Mouse (Mus musculus): ENCODE data around the gene 2900092C05Rik. TPM values are rescaled to one million over a fixed set of nuclear protein-coding genes. Genes with fewer than 3 reads are reported as not detected.

The 2900092C05Rik gene
- not detected in 2 replicates for polyA plus RNA-seq (2016; fragmentation: Nextera tagmentation; extraction: Ambion mirVana)

GRCm38 (mm10) chr7:12512217-12512616 is at the start of gene 2900092C05Rik:
TSS of gene 2900092C05Rik (plus strand) at chr7:12512517.
- H3K4me2 ChIP-seq, result no peak within 1 kb of the TSS
- no peaks in the 10 kb centered on the region for H3K4me1 ChIP-seq (replicated peaks)
- no peak within 1 kb of the TSS for H3K27ac ChIP-seq
- no peak for ATAC-seq (ENCODE audit: insufficient number of reproducible peaks, insufficient read depth, low FRiP score, low TSS enrichment, low read depth)
- no peak within 1 kb of the TSS for H3K9ac ChIP-seq (replicated peaks)
- H3K4me3 ChIP-seq (replicated peaks), result no peak within 1 kb of the TSS
- H3K9me3 ChIP-seq, result peaks cover 8% of the 10 kb centered on the region; the same call in 1 of the 2 replicates
- no peaks in the 10 kb centered on the region for H3K36me3 ChIP-seq
- H3K27me3 ChIP-seq, result no peaks in the 10 kb centered on the region
- WGBS, result 61% methylated on average over 2 of the region's 2 CpGs

GRCm38 (mm10) chr7:12478158-12479008 is 33.9 kb upstream of the 2900092C05Rik start, which contains the start of gene Zfp606:
TSS of gene Zfp606 (plus strand) at chr7:12478293.
- H3K36me3 ChIP-seq, result peaks cover 33% of the 10 kb centered on the region
- peak within 1 kb of the TSS; percentile 88 for H3K4me3 ChIP-seq (replicated peaks)
- H3K4me1 ChIP-seq (replicated peaks), result no peaks in the 10 kb centered on the region
- no peaks in the 10 kb centered on the region for H3K27me3 ChIP-seq
- peaks cover 27% of the 10 kb centered on the region for H3K9me3 ChIP-seq
- peak; percentile 94 for ATAC-seq (ENCODE audit: insufficient number of reproducible peaks, insufficient read depth, low FRiP score, low TSS enrichment, low read depth)
- H3K4me2 ChIP-seq, result peak within 1 kb of the TSS; percentile 59
- H3K27ac ChIP-seq, result peak within 1 kb of the TSS; percentile 89
- WGBS, result under 1% methylated on average over 53 of the region's 53 CpGs
- H3K9ac ChIP-seq (replicated peaks), result peak within 1 kb of the TSS; percentile 96

- no peaks in the 10 kb centered on the region for H3K27me3 ChIP-seq
- peaks cover 32% of the 10 kb centered on the region for H3K9me3 ChIP-seq
- no peaks in the 10 kb centered on the region for H3K4me1 ChIP-seq (replicated peaks)
- no peak for ATAC-seq (ENCODE audit: insufficient number of reproducible peaks, insufficient read depth, low FRiP score, low TSS enrichment, low read depth)
- H3K9ac ChIP-seq (replicated peaks), result peak overlapping the region; percentile 96
- WGBS, result 3% methylated on average over 8 of the region's 8 CpGs
- H3K4me3 ChIP-seq (replicated peaks), result peak overlapping the region; percentile 88
- peaks cover 39% of the 10 kb centered on the region for H3K36me3 ChIP-seq
- H3K27ac ChIP-seq, result peak overlapping the region; percentile 89
- peak overlapping the region; percentile 59 for H3K4me2 ChIP-seq
Observed at GRCm38 (mm10) chr7:12479009-12479346, 33.3 kb upstream of the 2900092C05Rik start.

GRCm38 (mm10) chr7:12479525-12479924 is 32.8 kb upstream of the 2900092C05Rik start:
- peak overlapping the region; percentile 59 for H3K4me2 ChIP-seq
- H3K9ac ChIP-seq (replicated peaks), result 0 out of 2 replicates have a peak overlapping the region, but pooled peaks have one; percentile 96
- no peak for ATAC-seq (ENCODE audit: insufficient number of reproducible peaks, insufficient read depth, low FRiP score, low TSS enrichment, low read depth)
- 73% methylated on average over 4 of the region's 4 CpGs for WGBS
- no peaks in the 10 kb centered on the region for H3K4me1 ChIP-seq (replicated peaks)
- H3K4me3 ChIP-seq (replicated peaks), result peak overlapping the region; percentile 88
- peaks cover 38% of the 10 kb centered on the region for H3K9me3 ChIP-seq
- no peaks in the 10 kb centered on the region for H3K27me3 ChIP-seq
- no peak overlapping the region for H3K27ac ChIP-seq
- H3K36me3 ChIP-seq, result peaks cover 44% of the 10 kb centered on the region

GRCm38 (mm10) chr7:12483771-12484170 is 28.5 kb upstream of the 2900092C05Rik start:
- WGBS, result 97% methylated on average over 6 of the region's 6 CpGs
- Histone ChIP-seq H3K4me1 (replicated peaks) (no peaks in the 10 kb centered on the region), H3K27ac (no peak overlapping the region), H3K9ac (replicated peaks) (no peak overlapping the region), H3K36me3 (peaks cover 87% of the 10 kb centered on the region), H3K9me3 (peaks cover 75% of the 10 kb centered on the region), H3K4me3 (replicated peaks) (no peak overlapping the region), H3K4me2 (no peak overlapping the region), H3K27me3 (no peaks in the 10 kb centered on the region)
- no peak for ATAC-seq (ENCODE audit: insufficient number of reproducible peaks, insufficient read depth, low FRiP score, low TSS enrichment, low read depth)

GRCm38 (mm10) chr7:12485956-12486355 is 26.4 kb upstream of the 2900092C05Rik start:
- Histone ChIP-seq H3K9me3 (peaks cover 87% of the 10 kb centered on the region), H3K4me2 (no peak overlapping the region), H3K27me3 (no peaks in the 10 kb centered on the region), H3K4me1 (replicated peaks) (no peaks in the 10 kb centered on the region), H3K4me3 (replicated peaks) (no peak overlapping the region), H3K36me3 (peaks cover 99% of the 10 kb centered on the region), H3K9ac (replicated peaks) (no peak overlapping the region), H3K27ac (no peak overlapping the region)
- WGBS, result 93% methylated on average over 1 of the region's 1 CpGs
- no peak for ATAC-seq (ENCODE audit: insufficient number of reproducible peaks, insufficient read depth, low FRiP score, low TSS enrichment, low read depth)

- no peak overlapping the region for H3K9ac ChIP-seq (replicated peaks)
- H3K27ac ChIP-seq, result no peak overlapping the region
- peaks cover 99% of the 10 kb centered on the region for H3K36me3 ChIP-seq
- no peak for ATAC-seq (ENCODE audit: insufficient number of reproducible peaks, insufficient read depth, low FRiP score, low TSS enrichment, low read depth)
- H3K4me1 ChIP-seq (replicated peaks), result no peaks in the 10 kb centered on the region
- no peak overlapping the region for H3K4me2 ChIP-seq
- no peaks in the 10 kb centered on the region for H3K27me3 ChIP-seq
- H3K4me3 ChIP-seq (replicated peaks), result no peak overlapping the region
- peaks cover 87% of the 10 kb centered on the region for H3K9me3 ChIP-seq
Observed at GRCm38 (mm10) chr7:12486691-12487090, 25.6 kb upstream of the 2900092C05Rik start.

- ATAC-seq (ENCODE audit: insufficient number of reproducible peaks, insufficient read depth, low FRiP score, low TSS enrichment, low read depth), result no peak
- Histone ChIP-seq H3K27me3 (no peaks in the 10 kb centered on the region), H3K4me1 (replicated peaks) (no peaks in the 10 kb centered on the region), H3K36me3 (no peaks in the 10 kb centered on the region), H3K4me2 (no peak overlapping the region), H3K9me3 (peaks cover 8% of the 10 kb centered on the region; the same call in 1 of the 2 replicates), H3K9ac (replicated peaks) (no peak overlapping the region), H3K4me3 (replicated peaks) (no peak overlapping the region), H3K27ac (no peak overlapping the region)
- WGBS, result 72% methylated on average over 1 of the region's 1 CpGs
Observed at GRCm38 (mm10) chr7:12510913-12511312, 1.4 kb upstream of the 2900092C05Rik start.

Other genes starting within 250 kb of the 2900092C05Rik start
- not detected in 2 replicates for gene Vmn1r81, start 244.2 kb upstream of the 2900092C05Rik start, polyA plus RNA-seq (2016; fragmentation: Nextera tagmentation; extraction: Ambion mirVana)
- gene Vmn1r82, start 212.1 kb upstream of the 2900092C05Rik start, polyA plus RNA-seq (2016; fragmentation: Nextera tagmentation; extraction: Ambion mirVana), result not detected in 2 replicates
- 0.08 TPM in 1 of 2 replicates, not detected in the other for gene Vmn1r83, start 183.0 kb upstream of the 2900092C05Rik start, polyA plus RNA-seq (2016; fragmentation: Nextera tagmentation; extraction: Ambion mirVana)
- not detected in 2 replicates for gene Vmn1r84, start 143.2 kb upstream of the 2900092C05Rik start, polyA plus RNA-seq (2016; fragmentation: Nextera tagmentation; extraction: Ambion mirVana)
- gene Zfp551, start 89.8 kb upstream of the 2900092C05Rik start, polyA plus RNA-seq (2016; fragmentation: Nextera tagmentation; extraction: Ambion mirVana), result 4.6 and 5.8 TPM in 2 replicates
- 36.5 and 37.0 TPM in 2 replicates for gene Zfp606, start 34.2 kb upstream of the 2900092C05Rik start, polyA plus RNA-seq (2016; fragmentation: Nextera tagmentation; extraction: Ambion mirVana)
- not detected in 2 replicates for gene Vmn2r53, start 96.3 kb downstream of the 2900092C05Rik start, polyA plus RNA-seq (2016; fragmentation: Nextera tagmentation; extraction: Ambion mirVana)
- not detected in 2 replicates for gene Vmn2r54, start 127.8 kb downstream of the 2900092C05Rik start, polyA plus RNA-seq (2016; fragmentation: Nextera tagmentation; extraction: Ambion mirVana)
- not detected in 2 replicates for gene Vmn2r55, start 172.5 kb downstream of the 2900092C05Rik start, polyA plus RNA-seq (2016; fragmentation: Nextera tagmentation; extraction: Ambion mirVana)
- gene Vmn2r56, start 222.5 kb downstream of the 2900092C05Rik start, polyA plus RNA-seq (2016; fragmentation: Nextera tagmentation; extraction: Ambion mirVana), result not detected in 2 replicates

All from limb, embryonic 12.5 days (tissue).